Mouse (Mus musculus): ENCODE data around the gene Setd1a.

- TF ChIP-seq CTCF (IDR thresholded peaks at IDR 0.05; ENCODE audit: low read depth, low read length) (no peak), GATA1 (IDR thresholded peaks at IDR 0.05; ENCODE audit: borderline replicate concordance, low read length) (no peak)
Observed at GRCm38 (mm10) chr7:127776878-127777473, 506 bp downstream of the Setd1a start.

Measured in G1E (cell line).